Mouse (Mus musculus) induced T-regulatory cell, adult 2 months (primary cell): ENCODE results near the gene Smarca5.

Experiments used
- DNase-seq: peaks from one replicate; pipeline ENCODE4 v3.0.0-alpha.2; 2012; ENCODE audit warnings: low read depth

Gene Smarca5

GRCm38 (mm10) chr8:80739155-80739924 lies at the start of gene Smarca5:
Gene Smarca5, minus strand, starts transcription at chr8:80739497.
- peak; percentile 94 for DNase-seq

- DNase-seq: no peak
Measured at GRCm38 (mm10) chr8:80784559-80784958, 45.3 kb upstream of the Smarca5 start.

- DNase-seq: no peak
Measured at GRCm38 (mm10) chr8:80783271-80783670, 44.0 kb upstream of the Smarca5 start.

GRCm38 (mm10) chr8:80781338-80781737 lies 42.0 kb upstream of the Smarca5 start:
- no peak for DNase-seq

GRCm38 (mm10) chr8:80780271-80780670 lies 41.0 kb upstream of the Smarca5 start:
- DNase-seq: no peak

- no peak for DNase-seq
Measured at GRCm38 (mm10) chr8:80776436-80776835, 37.1 kb upstream of the Smarca5 start.

- DNase-seq: no peak
Measured at GRCm38 (mm10) chr8:80772732-80773460, 33.6 kb upstream of the Smarca5 start.

GRCm38 (mm10) chr8:80768451-80768850 lies 29.2 kb upstream of the Smarca5 start:
- DNase-seq: no peak

GRCm38 (mm10) chr8:80753017-80753715 lies 13.9 kb upstream of the Smarca5 start:
- DNase-seq: peak; percentile 82

GRCm38 (mm10) chr8:80752429-80752828 lies 13.1 kb upstream of the Smarca5 start:
- no peak for DNase-seq

GRCm38 (mm10) chr8:80749091-80749490 lies 9.8 kb upstream of the Smarca5 start:
- no peak for DNase-seq

GRCm38 (mm10) chr8:80739932-80740331 lies 635 bp upstream of the Smarca5 start:
- no peak for DNase-seq

- peak; percentile 63 for DNase-seq
Measured at GRCm38 (mm10) chr8:80738388-80739154, 726 bp downstream of the Smarca5 start.

- no peak for DNase-seq
Measured at GRCm38 (mm10) chr8:80738046-80738387, 1.3 kb downstream of the Smarca5 start.

GRCm38 (mm10) chr8:80732326-80732725 lies 7.0 kb downstream of the Smarca5 start:
- no peak for DNase-seq

- DNase-seq: no peak
Measured at GRCm38 (mm10) chr8:80714461-80714860, 24.8 kb downstream of the Smarca5 start.

GRCm38 (mm10) chr8:80710670-80711400 lies 28.5 kb downstream of the Smarca5 start:
- peak; percentile 27 for DNase-seq

- DNase-seq: peak; percentile 45
Measured at GRCm38 (mm10) chr8:80688141-80688540, 51.2 kb downstream of the Smarca5 start.

- DNase-seq: no peak
Measured at GRCm38 (mm10) chr8:80683756-80684335, 55.5 kb downstream of the Smarca5 start.

GRCm38 (mm10) chr8:80682594-80682993 lies 56.7 kb downstream of the Smarca5 start:
- DNase-seq: no peak
